ENCODE assay signal across 37 mouse cellular contexts in the genomic region with DNA sequence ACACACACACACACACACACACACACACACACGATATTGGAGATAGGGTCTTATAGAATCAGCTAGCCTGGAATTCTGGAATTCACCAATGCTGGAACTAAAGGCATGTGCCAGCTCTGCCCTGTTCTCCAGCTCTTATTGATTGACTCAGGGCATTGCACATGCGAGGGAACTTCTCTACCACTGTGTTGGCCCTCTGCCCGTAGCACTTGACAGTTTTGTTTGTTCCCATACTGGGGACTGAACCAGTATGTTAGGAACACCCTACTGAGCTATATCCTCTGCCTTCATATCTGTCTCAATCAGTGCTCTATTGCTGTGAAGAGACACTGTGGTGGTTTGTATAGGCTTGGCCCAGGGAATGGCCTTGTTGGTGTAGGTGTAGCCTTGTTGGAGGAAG. TPM values are rescaled to one million over a fixed set of nuclear protein-coding genes. Genes with fewer than 3 reads are reported as not detected.
DNase-seq lines count a peak whose midpoint lies in the region; ATAC-seq and TF ChIP-seq lines count a peak whose summit lies in the region.
"Had no signal": no experiment of that assay in that cellular context is flagged by ENCODE, and none has a peak within 500 bp of the region (broad histone marks: within the 10 kb centered on the region; RNA-seq: fewer than 3 reads in every experiment).

No protein-coding gene starts in this region.

- no peak for ATAC-seq in forebrain, postnatal 0 days
- ATAC-seq: activated CD4-positive, CD25-positive, alpha-beta regulatory T cell, adult 4 months; CD4-positive, CD25-positive, alpha-beta regulatory T cell, adult 4 months; forebrain, embryonic 15.5 days; hindbrain, postnatal 0 days had no signal

- no peak for TF ChIP-seq CTCF in ES-Bruce4 (IDR thresholded peaks at IDR 0.05; ENCODE audit: low read depth, low read length)
- no peak for TF ChIP-seq CTCF in forebrain, postnatal 0 days (IDR thresholded peaks at IDR 0.05; ENCODE audit: low read depth)

- no peaks in the 10 kb centered on the region for H3K27me3 ChIP-seq in ES-Bruce4 (ENCODE audit: control insufficient read depth, insufficient read depth, low read length, poor library complexity, severe bottlenecking)
- H3K27me3 ChIP-seq in forebrain, postnatal 0 days (ENCODE audit: insufficient read depth, low read length) = no peaks in the 10 kb centered on the region
- H3K27me3 ChIP-seq: embryonic facial prominence, embryonic 13.5 days; forebrain, embryonic 12.5 days; forebrain, embryonic 15.5 days; hindbrain, embryonic 13.5 days had no signal

- no peak overlapping the region for H3K27ac ChIP-seq in ES-Bruce4 (ENCODE audit: insufficient read depth, low read length)
- H3K27ac ChIP-seq in forebrain, postnatal 0 days (ENCODE audit: low read depth, low read length) = no peak overlapping the region
- H3K27ac ChIP-seq: embryonic facial prominence, embryonic 10.5 days; embryonic facial prominence, embryonic 13.5 days; forebrain, embryonic 12.5 days; forebrain, embryonic 15.5 days; heart, adult 2 months; hindbrain, embryonic 13.5 days; hindbrain, postnatal 0 days had no signal

- no peak overlapping the region for H3K4me2 ChIP-seq in forebrain, postnatal 0 days (ENCODE audit: low read depth)
- H3K4me2 ChIP-seq: embryonic facial prominence, embryonic 13.5 days; forebrain, embryonic 12.5 days; forebrain, embryonic 15.5 days; heart, embryonic 11.5 days; hindbrain, embryonic 13.5 days had no signal

- H3K4me1 ChIP-seq in ES-Bruce4 (ENCODE audit: control insufficient read depth, insufficient read depth, low read length) = no peaks in the 10 kb centered on the region
- H3K4me1 ChIP-seq in forebrain, postnatal 0 days (ENCODE audit: insufficient read depth) = no peaks in the 10 kb centered on the region
- H3K4me1 ChIP-seq: embryonic facial prominence, embryonic 13.5 days; forebrain, embryonic 12.5 days; forebrain, embryonic 15.5 days; hindbrain, embryonic 13.5 days had no signal

- peaks cover 6% of the 10 kb centered on the region; the same call in 1 of the 2 replicates for H3K9me3 ChIP-seq in ES-Bruce4 (replicated peaks; ENCODE audit: control insufficient read depth, insufficient read depth, low read length, poor library complexity, severe bottlenecking)
- H3K9me3 ChIP-seq in forebrain, postnatal 0 days (ENCODE audit: low read length) = no peaks in the 10 kb centered on the region
- H3K9me3 ChIP-seq: embryonic facial prominence, embryonic 10.5 days; embryonic facial prominence, embryonic 13.5 days; forebrain, embryonic 12.5 days; forebrain, embryonic 15.5 days; hindbrain, embryonic 13.5 days had no signal

- no peaks in the 10 kb centered on the region for H3K36me3 ChIP-seq in ES-Bruce4 (ENCODE audit: control insufficient read depth, insufficient read depth, low read length, poor library complexity, severe bottlenecking)
- H3K36me3 ChIP-seq in forebrain, postnatal 0 days (ENCODE audit: insufficient read depth) = no peaks in the 10 kb centered on the region
- H3K36me3 ChIP-seq: embryonic facial prominence, embryonic 10.5 days; embryonic facial prominence, embryonic 13.5 days; forebrain, embryonic 12.5 days; forebrain, embryonic 15.5 days; hindbrain, embryonic 13.5 days had no signal

- TF ChIP-seq POLR2A in ES-Bruce4 (IDR thresholded peaks at IDR 0.05; ENCODE audit: insufficient read depth, low read length) = no peak

- no peak for TF ChIP-seq EP300 in ES-Bruce4 (IDR thresholded peaks at IDR 0.05; ENCODE audit: insufficient read depth, low read depth, low read length)

- 0 out of 2 replicates have a peak overlapping the region, but pooled peaks have one; percentile 43 for H3K9ac ChIP-seq in ES-Bruce4 (ENCODE audit: low read depth, poor library complexity, severe bottlenecking)
- H3K9ac ChIP-seq in forebrain, postnatal 0 days = no peak overlapping the region
- H3K9ac ChIP-seq: embryonic facial prominence, embryonic 13.5 days; forebrain, embryonic 12.5 days; forebrain, embryonic 15.5 days; hindbrain, embryonic 13.5 days had no signal

- WGBS in forebrain, postnatal 0 days = 57% methylated on average over 3 of the region's 3 CpGs

- DNase-seq in left cerebral cortex, postnatal 4 days = peak; percentile 5
- no peak for DNase-seq in left cerebral cortex, postnatal 10 days (ENCODE audit: extremely low spot score in 1 of 2, low spot score in 2 of 2)
- peak; percentile 56 to 73 for DNase-seq in lung, adult 18-20 months
- no peak for DNase-seq in lung, postnatal 4 days
- DNase-seq in adipocyte (ENCODE audit: low spot score) = peak; percentile 10
- DNase-seq in spleen, postnatal 14 days (ENCODE audit: low spot score in 2 of 2) = no peak
- DNase-seq in forebrain, postnatal 0 days = no peak
- DNase-seq: adrenal gland, postnatal 25 days; cerebellum, adult 11-12 months; cerebellum, adult 8-10 months; cerebellum, postnatal 10 days; cerebellum, postnatal 36 days; embryo, embryonic 11 days; gastrocnemius, postnatal 10 days; gastrocnemius, postnatal 36 days; heart, adult 2 months had no signal

- intact Hi-C loops in left cerebral cortex, postnatal 4 days (cut with DNase I) = no loop called here
- intact Hi-C loops in left cerebral cortex, postnatal 10 days (cut with DNase I) = no loop called here

- H3K4me3 ChIP-seq in ES-Bruce4 (ENCODE audit: low read depth, low read length) = no peak overlapping the region
- no peak overlapping the region for H3K4me3 ChIP-seq in forebrain, postnatal 0 days (ENCODE audit: low read depth, low read length)
- H3K4me3 ChIP-seq: embryonic facial prominence, embryonic 10.5 days; embryonic facial prominence, embryonic 13.5 days; erythroblast, embryonic 14.5 days; forebrain, embryonic 12.5 days; forebrain, embryonic 15.5 days; heart, adult 2 months; hindbrain, embryonic 13.5 days had no signal

RNA-seq across cellular contexts. Expression of a gene that starts 13.5 kb away (rescaled TPM):
- 10 to 100 TPM; 14.9 to 17.5 TPM for total RNA-seq in left cerebral cortex, postnatal 4 days (2021)
- 10 to 100 TPM; 12.8 TPM for total RNA-seq in left cerebral cortex, postnatal 10 days (2021)
- 53.5 and 54.2 TPM in 2 replicates for polyA plus RNA-seq in ES-Bruce4 (2011; ENCODE audit: insufficient read depth, insufficient read length, low read depth, missing spikeins)
- total RNA-seq in forebrain, postnatal 0 days (2014; rRNA removed) = 24.0 and 28.3 TPM in 2 replicates
- polyA plus RNA-seq in forebrain, postnatal 0 days (2015; fragmentation: Nextera tagmentation; extraction: Ambion mirVana) = 2.7 and 3.3 TPM in 2 replicates

RNA-seq across cellular contexts. Expression of a gene that starts 14.2 kb away (rescaled TPM):
- total RNA-seq in left cerebral cortex, postnatal 4 days (2021) = 1 to 10 TPM; 5.5 to 6.9 TPM
- total RNA-seq in left cerebral cortex, postnatal 10 days (2021) = 10 to 100 TPM in 1 of 2 experiments, 1 to 10 TPM in 1; 9.0 to 13.0 TPM
- 3.7 and 4.6 TPM in 2 replicates for polyA plus RNA-seq in ES-Bruce4 (2011; ENCODE audit: insufficient read depth, insufficient read length, low read depth, missing spikeins)
- total RNA-seq in forebrain, postnatal 0 days (2014; rRNA removed) = 5.6 and 8.4 TPM in 2 replicates
- polyA plus RNA-seq in forebrain, postnatal 0 days (2015; fragmentation: Nextera tagmentation; extraction: Ambion mirVana) = 8.0 and 11.0 TPM in 2 replicates

RNA-seq across cellular contexts. Expression of a gene that starts 53.5 kb away (rescaled TPM):
- total RNA-seq in left cerebral cortex, postnatal 4 days (2021) = not detected
- not detected for total RNA-seq in left cerebral cortex, postnatal 10 days (2021)
- polyA plus RNA-seq in ES-Bruce4 (2011; ENCODE audit: insufficient read depth, insufficient read length, low read depth, missing spikeins) = not detected in 2 replicates
- total RNA-seq in forebrain, postnatal 0 days (2014; rRNA removed) = not detected in 2 replicates
- not detected in 2 replicates for polyA plus RNA-seq in forebrain, postnatal 0 days (2015; fragmentation: Nextera tagmentation; extraction: Ambion mirVana)
- total RNA-seq: adrenal gland, adult 18-20 months; adrenal gland, postnatal 25 days; gastrocnemius, adult 18-20 months; gastrocnemius, postnatal 10 days; gastrocnemius, postnatal 36 days; granulocyte monocyte progenitor cell, adult 5-6 weeks; heart, adult 2 months; heart, postnatal 25 days; hematopoietic stem cell, adult 5-6 weeks; hindbrain, postnatal 0 days had no signal
- polyA plus RNA-seq: activated CD4-positive, CD25-positive, alpha-beta regulatory T cell, adult 4 months; brain, embryonic 14.5 days; C2C12; CD4-positive, CD25-positive, alpha-beta regulatory T cell, adult 4 months; cortical plate, adult 2 months; embryonic facial prominence, embryonic 10.5 days; embryonic facial prominence, embryonic 13.5 days; erythroblast, embryonic 14.5 days; forebrain, embryonic 12.5 days; forebrain, embryonic 15.5 days; heart, adult 2 months; heart, embryonic 11.5 days; heart, embryonic 14.5 days; heart, postnatal 0 days; hindbrain, embryonic 13.5 days; hindbrain, postnatal 0 days had no signal

Comparison
In these comparisons a context has a peak if more than half of its experiments do, and no peak if none do; other contexts are left out.
1. DNase-seq: peak in left cerebral cortex, postnatal 4 days (single experiment), lung, adult 18-20 months (2 of 2) and adipocyte (single experiment); none in left cerebral cortex, postnatal 10 days (0 of 2), lung, postnatal 4 days (0 of 2), spleen, postnatal 14 days (0 of 2) and forebrain, postnatal 0 days (single experiment).